Mouse (Mus musculus) kidney, adult 2 months (tissue): Measurements from ENCODE around the gene Map6.

ENCODE experiments used
- CTCF ChIP-seq: fragments of 200-500 bp; conservative IDR thresholded peaks from 2 replicates; pipeline ENCODE4 v1.5.1; 2011; ENCODE audit warnings: low read depth, mild to moderate bottlenecking, control low read depth, low read length, moderate library complexity, mixed read lengths; ENCODE audit not compliant: insufficient read depth, insufficient read length
- POLR2A ChIP-seq: fragments of 200-500 bp; IDR thresholded peaks from one replicate; pipeline ENCODE4 v1.6.1; 2011; ENCODE audit warnings: low read depth, low read length, control low read depth

- no peak for TF ChIP-seq CTCF
- TF ChIP-seq POLR2A, result no peak
These were observed 57.6 kb downstream of the Map6 start for GRCm38 (mm10) chr7:99324810-99325209.
